Mouse (Mus musculus) neural tube, embryonic 15.5 days (tissue): ENCODE measurements around the gene Cryzl2. TPM values are rescaled to one million over a fixed set of nuclear protein-coding genes. Genes with fewer than 3 reads are reported as not detected.

ENCODE experiments used
- ATAC-seq: fragments of 200-750 bp; cut with Nextera tagmentation; 2 replicates; pipeline ENCODE4 v1.8.0; 2017; ENCODE audit warnings: mild to moderate bottlenecking, moderate TSS enrichment, moderate library complexity; ENCODE audit not compliant: low FRiP score
- H3K27ac ChIP-seq: fragments of 300-500 bp; sonication (generic); replicated peaks from 2 replicates; pipeline ENCODE4 v1.5.1; 2015; ENCODE audit warnings: mild to moderate bottlenecking, inconsistent platforms
- H3K27me3 ChIP-seq: fragments of 300-500 bp; sonication (generic); replicated peaks from 2 replicates; pipeline ENCODE4 v1.6.1; 2015; ENCODE audit warnings: inconsistent platforms
- H3K36me3 ChIP-seq: fragments of 300-500 bp; sonication (generic); 2 replicates; pipeline ENCODE4 v1.6.1; 2015; ENCODE audit warnings: inconsistent platforms
- H3K4me1 ChIP-seq: fragments of 300-500 bp; sonication (generic); 2 replicates; pipeline ENCODE4 v1.6.1; 2015; ENCODE audit warnings: inconsistent platforms
- H3K4me2 ChIP-seq: fragments of 300-500 bp; sonication (generic); 2 replicates; pipeline ENCODE4 v1.6.1; 2015; ENCODE audit warnings: inconsistent platforms, mild to moderate bottlenecking, moderate library complexity
- H3K4me3 ChIP-seq: fragments of 300-500 bp; sonication (generic); replicated peaks from 2 replicates; pipeline ENCODE4 v1.5.1; 2015; ENCODE audit warnings: mild to moderate bottlenecking, inconsistent platforms
- H3K9ac ChIP-seq: fragments of 300-500 bp; sonication (generic); replicated peaks from 2 replicates; pipeline ENCODE4 v1.6.1; 2015; ENCODE audit warnings: mild to moderate bottlenecking, inconsistent platforms
- H3K9me3 ChIP-seq: fragments of 300-500 bp; sonication (generic); replicated peaks from 2 replicates; pipeline ENCODE4 v1.6.1; 2016; ENCODE audit warnings: inconsistent platforms
- WGBS: fragments of 180-500 bp; shearing (Covaris S2); methylation state at CpG from one replicate; pipeline ENCODE4 v1.1.7; 2015; ENCODE audit warnings: mixed read lengths; 5-methylcytosine and 5-hydroxymethylcytosine counted together
- polyA plus RNA-seq: library from polyadenylated mRNA; unstranded; fragments of >200 nt; fragmentation: Nextera tagmentation; extraction: Ambion mirVana; gene quantifications from 2 replicates; pipeline ENCODE4 v1.2.1, GENCODE M21; 2015

The Cryzl2 gene
- polyA plus RNA-seq, 1 experiment from 2014 or later, result 6.5 TPM

GRCm38 (mm10) chr1:157425741-157426427, 32.5 kb upstream of the Cryzl2 start:
- no peak overlapping the region for H3K4me3 ChIP-seq
- ATAC-seq, result peak; percentile 45; the same call in 1 of the 2 replicates
- 30% methylated on average over 8 of the region's 8 CpGs for WGBS

DNA sequence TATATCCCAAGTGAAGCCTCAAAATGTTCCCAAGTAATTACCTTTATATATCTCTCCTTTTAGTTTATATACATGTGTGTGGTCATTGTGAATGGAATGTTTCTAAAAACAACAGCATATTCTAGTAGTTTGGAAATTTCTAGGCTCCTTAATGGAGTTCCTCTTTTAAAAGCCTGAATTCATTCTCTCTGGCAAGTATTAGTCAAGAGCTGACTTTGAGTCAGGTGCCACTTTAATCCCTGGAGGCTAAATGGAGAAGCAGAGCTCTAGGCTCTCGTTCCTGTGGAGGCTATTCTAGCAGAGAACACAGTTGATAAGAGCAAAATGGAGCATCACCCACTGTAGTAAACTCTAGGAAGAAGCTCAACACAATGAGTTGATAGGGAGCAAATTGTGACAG, 31.4 kb upstream of the Cryzl2 start:
- H3K27ac ChIP-seq, result no peak overlapping the region

More at GRCm38 (mm10) chr1:157425741-157426427, 32.5 kb upstream of the Cryzl2 start:
- Histone ChIP-seq H3K27me3 (no peaks in the 10 kb centered on the region), H3K4me1 (peaks cover 7% of the 10 kb centered on the region), H3K9ac (no peak overlapping the region), H3K4me2 (peak overlapping the region; percentile 29), H3K36me3 (no peaks in the 10 kb centered on the region), H3K9me3 (no peaks in the 10 kb centered on the region), H3K27ac (peak overlapping the region; percentile 14)

GRCm38 (mm10) chr1:157427604-157428003, 30.8 kb upstream of the Cryzl2 start:
- H3K4me2 ChIP-seq, result no peak overlapping the region
- peaks cover 7% of the 10 kb centered on the region for H3K4me1 ChIP-seq
- H3K27ac ChIP-seq, result no peak overlapping the region
- no peak overlapping the region for H3K9ac ChIP-seq
- H3K27me3 ChIP-seq, result no peaks in the 10 kb centered on the region
- no peak for ATAC-seq
- H3K36me3 ChIP-seq, result no peaks in the 10 kb centered on the region
- WGBS, result 92% methylated on average over 4 of the region's 4 CpGs
- H3K9me3 ChIP-seq, result no peaks in the 10 kb centered on the region
- no peak overlapping the region for H3K4me3 ChIP-seq

More for the DNA sequence above, 31.4 kb upstream of the Cryzl2 start:
- Histone ChIP-seq H3K9me3 (no peaks in the 10 kb centered on the region), H3K9ac (no peak overlapping the region), H3K4me3 (no peak overlapping the region), H3K4me2 (no peak overlapping the region), H3K36me3 (no peaks in the 10 kb centered on the region), H3K27me3 (no peaks in the 10 kb centered on the region), H3K4me1 (peaks cover 7% of the 10 kb centered on the region)
- 58% methylated on average over 1 of the region's 1 CpGs for WGBS
- ATAC-seq, result no peak

- Histone ChIP-seq H3K4me3 (no peak overlapping the region), H3K27ac (no peak overlapping the region), H3K4me1 (peaks cover 7% of the 10 kb centered on the region), H3K9ac (no peak overlapping the region), H3K27me3 (no peaks in the 10 kb centered on the region), H3K9me3 (no peaks in the 10 kb centered on the region), H3K4me2 (no peak overlapping the region), H3K36me3 (no peaks in the 10 kb centered on the region)
- WGBS, result 95% methylated on average over 3 of the region's 3 CpGs
- no peak for ATAC-seq
Observed at GRCm38 (mm10) chr1:157428366-157428765, 30.0 kb upstream of the Cryzl2 start.

DNA sequence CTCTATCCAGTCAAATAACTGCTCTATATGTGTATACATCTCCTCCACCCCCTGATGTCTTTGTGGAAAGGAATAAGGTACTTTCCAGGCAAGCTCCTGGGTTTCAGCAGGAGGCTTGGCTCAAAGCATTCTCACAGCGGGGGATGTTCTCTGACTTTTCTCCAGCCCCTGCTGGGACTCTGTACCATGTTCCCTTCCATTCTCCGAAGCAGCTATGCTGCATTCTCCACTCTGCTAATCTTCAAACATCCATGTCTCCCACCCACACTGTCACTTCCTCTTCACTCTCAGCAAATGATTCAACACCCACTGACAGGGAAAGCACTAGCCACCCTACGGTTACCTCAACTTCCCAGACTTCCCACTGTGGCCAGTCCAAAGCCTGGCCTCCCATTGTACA, 25.1 kb upstream of the Cryzl2 start:
- no peaks in the 10 kb centered on the region for H3K27me3 ChIP-seq
- no peaks in the 10 kb centered on the region for H3K36me3 ChIP-seq
- no peak overlapping the region for H3K4me2 ChIP-seq
- no peak overlapping the region for H3K27ac ChIP-seq
- no peak overlapping the region for H3K9ac ChIP-seq
- ATAC-seq, result no peak
- H3K4me1 ChIP-seq, result no peaks in the 10 kb centered on the region
- H3K4me3 ChIP-seq, result no peak overlapping the region
- WGBS, result 49% methylated on average over 3 of the region's 3 CpGs
- H3K9me3 ChIP-seq, result no peaks in the 10 kb centered on the region

DNA sequence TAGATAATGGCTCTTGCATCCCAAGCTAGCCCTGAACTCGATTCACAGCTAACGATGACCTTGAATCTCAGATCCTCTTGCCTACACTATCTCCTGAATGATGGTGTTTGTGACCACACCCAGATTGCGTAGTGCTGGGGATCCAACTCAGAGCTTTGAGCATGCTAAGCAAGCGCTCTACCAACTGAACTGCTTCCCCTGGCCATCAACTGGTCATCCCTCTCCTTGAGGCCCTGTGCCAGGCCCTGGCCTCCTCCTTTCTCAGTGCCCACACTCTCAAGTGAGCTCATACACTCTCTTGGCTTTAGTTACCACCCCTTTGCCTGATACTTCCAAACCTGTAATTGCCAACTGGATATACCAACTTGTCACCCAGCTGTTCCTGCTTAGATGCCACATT, 24.0 kb upstream of the Cryzl2 start:
- no peaks in the 10 kb centered on the region for H3K36me3 ChIP-seq
- H3K9ac ChIP-seq, result no peak overlapping the region
- H3K27me3 ChIP-seq, result no peaks in the 10 kb centered on the region
- no peak for ATAC-seq
- no peak overlapping the region for H3K4me3 ChIP-seq
- WGBS, result 95% methylated on average over 4 of the region's 4 CpGs
- no peaks in the 10 kb centered on the region for H3K9me3 ChIP-seq
- 0 out of 2 replicates have a peak, but pooled peaks cover 2% of the 10 kb centered on the region for H3K4me1 ChIP-seq
- no peak overlapping the region for H3K27ac ChIP-seq
- H3K4me2 ChIP-seq, result no peak overlapping the region

DNA sequence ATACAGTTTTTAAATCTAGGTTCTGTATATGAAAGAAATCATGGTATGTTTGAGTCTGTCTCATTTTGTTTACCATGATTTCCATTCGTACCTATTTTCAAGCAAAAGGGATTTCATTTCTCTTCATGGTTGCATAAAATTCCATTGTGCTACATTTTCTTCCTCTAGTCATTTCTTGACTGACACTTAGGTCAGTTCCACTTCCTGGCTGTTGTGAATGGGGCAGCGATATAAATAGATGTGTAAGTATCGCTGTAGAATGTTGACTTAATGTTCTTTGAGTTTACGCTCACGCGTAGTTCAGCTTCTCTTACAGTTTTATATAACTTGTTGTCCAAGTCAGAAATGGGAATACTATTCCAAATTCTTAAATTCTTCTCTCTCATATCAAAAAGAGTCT, 22.5 kb upstream of the Cryzl2 start:
- Histone ChIP-seq H3K4me2 (no peak overlapping the region), H3K4me3 (no peak overlapping the region), H3K4me1 (peaks cover 13% of the 10 kb centered on the region; the same call in 1 of the 2 replicates), H3K9ac (no peak overlapping the region), H3K27me3 (no peaks in the 10 kb centered on the region), H3K9me3 (no peaks in the 10 kb centered on the region), H3K36me3 (no peaks in the 10 kb centered on the region), H3K27ac (no peak overlapping the region)
- no peak for ATAC-seq
- 94% methylated on average over 6 of the region's 6 CpGs for WGBS

- Histone ChIP-seq H3K4me1 (peaks cover 18% of the 10 kb centered on the region), H3K27me3 (no peaks in the 10 kb centered on the region), H3K27ac (no peak overlapping the region), H3K4me3 (no peak overlapping the region), H3K9me3 (no peaks in the 10 kb centered on the region), H3K36me3 (no peaks in the 10 kb centered on the region), H3K4me2 (no peak overlapping the region), H3K9ac (no peak overlapping the region)
- no peak for ATAC-seq
- 84% methylated on average over 2 of the region's 2 CpGs for WGBS
Observed at GRCm38 (mm10) chr1:157438290-157438689, 20.1 kb upstream of the Cryzl2 start.

DNA sequence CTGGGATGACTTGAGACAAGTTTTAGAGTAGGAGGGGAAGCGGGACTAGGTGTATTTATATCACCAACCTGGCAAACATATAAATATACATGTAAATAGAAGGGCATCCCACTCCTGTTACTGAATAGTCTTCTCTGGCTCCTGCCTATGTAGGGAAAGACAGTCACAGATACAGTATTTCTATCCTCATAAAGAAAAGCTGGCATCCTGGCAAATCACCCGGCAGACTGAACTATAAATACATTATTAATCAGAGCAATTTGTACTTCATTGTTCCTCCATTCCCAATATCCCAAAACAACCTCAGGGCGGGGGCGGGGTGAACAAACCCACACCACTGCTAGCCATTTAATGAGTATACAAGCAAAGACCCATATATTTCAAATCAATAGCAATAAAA, 19.3 kb upstream of the Cryzl2 start:
- WGBS, result 68% methylated on average over 4 of the region's 4 CpGs
- Histone ChIP-seq H3K9me3 (no peaks in the 10 kb centered on the region), H3K27me3 (no peaks in the 10 kb centered on the region), H3K27ac (no peak overlapping the region), H3K4me1 (peaks cover 26% of the 10 kb centered on the region), H3K4me2 (no peak overlapping the region), H3K4me3 (no peak overlapping the region), H3K36me3 (no peaks in the 10 kb centered on the region), H3K9ac (no peak overlapping the region)
- no peak for ATAC-seq

DNA sequence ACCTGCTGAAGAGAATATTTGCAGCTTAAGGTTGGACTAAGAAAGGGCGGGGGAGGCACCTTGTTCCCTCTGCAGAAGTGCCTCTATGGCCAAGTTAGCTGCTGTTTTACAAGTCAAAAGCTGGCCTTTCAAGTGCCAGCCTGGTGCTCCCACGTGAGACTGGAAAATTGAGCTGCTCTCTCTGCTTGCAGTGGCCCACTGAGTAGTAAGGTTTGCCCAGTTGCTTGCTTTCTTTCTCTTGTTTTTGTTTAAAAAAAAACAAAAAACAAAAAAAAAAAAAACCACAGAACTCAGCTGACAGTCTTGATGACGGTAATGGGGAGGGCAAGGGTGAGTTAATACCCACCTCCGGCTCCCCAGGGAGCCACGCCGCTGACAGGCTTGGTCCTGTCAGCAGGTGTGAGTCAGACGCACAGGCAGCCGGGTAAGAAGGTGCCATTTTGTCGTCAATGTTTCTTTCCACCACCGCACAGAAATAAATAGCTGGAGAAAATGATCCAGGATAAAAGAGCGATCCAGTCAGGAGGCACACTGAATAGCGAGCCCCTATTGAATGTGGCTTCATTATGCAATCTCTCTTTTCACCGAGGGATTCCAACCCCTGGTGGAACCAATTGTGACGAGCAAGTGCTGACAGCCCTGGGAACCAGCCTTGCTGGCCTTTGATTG, 18.3 kb upstream of the Cryzl2 start:
- no peak overlapping the region for H3K9ac ChIP-seq
- peak overlapping the region; percentile 8 for H3K4me3 ChIP-seq
- H3K27me3 ChIP-seq, result no peaks in the 10 kb centered on the region
- H3K4me2 ChIP-seq, result peak overlapping the region; percentile 39
- peaks cover 35% of the 10 kb centered on the region for H3K4me1 ChIP-seq
- no peaks in the 10 kb centered on the region for H3K36me3 ChIP-seq
- H3K9me3 ChIP-seq, result no peaks in the 10 kb centered on the region
- WGBS, result 5% methylated on average over 14 of the region's 14 CpGs
- ATAC-seq, result peak; percentile 21; the same call in 1 of the 2 replicates
- H3K27ac ChIP-seq, result no peak overlapping the region

DNA sequence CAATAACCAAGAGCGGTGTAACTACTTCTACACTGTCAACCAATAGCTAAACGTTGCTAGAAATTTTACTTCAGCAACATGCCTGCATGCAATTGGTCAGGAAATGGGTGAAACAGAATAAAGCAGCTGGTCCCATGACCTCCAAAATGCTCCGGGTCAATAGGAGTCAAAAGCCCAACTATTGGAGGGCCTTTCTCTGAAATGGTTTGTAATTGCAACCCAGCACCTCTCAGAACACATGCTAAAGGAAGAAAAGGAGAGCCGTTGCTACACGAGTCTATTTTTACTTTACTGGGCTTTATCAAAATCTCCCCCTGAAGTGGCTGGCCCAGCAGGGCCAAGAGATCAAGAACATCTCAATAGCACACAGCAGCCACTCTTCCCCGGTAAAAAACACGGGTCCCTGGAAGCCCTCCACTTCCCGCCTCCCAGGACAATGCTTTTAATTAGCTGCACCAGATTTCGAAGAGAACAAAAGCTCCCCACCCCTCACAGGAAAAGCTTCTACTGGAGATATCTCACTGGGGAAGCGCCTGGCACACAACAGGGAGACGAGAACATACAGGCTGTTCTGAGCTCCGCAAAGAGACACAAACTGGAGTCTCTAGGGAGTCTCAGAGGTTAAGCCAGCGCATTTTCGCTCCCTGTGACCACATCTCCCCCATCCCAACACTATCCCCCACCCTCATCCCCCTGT, 15.2 kb upstream of the Cryzl2 start:
- Histone ChIP-seq H3K4me1 (peaks cover 35% of the 10 kb centered on the region), H3K27me3 (no peaks in the 10 kb centered on the region), H3K27ac (no peak overlapping the region), H3K4me2 (peak overlapping the region; percentile 44), H3K4me3 (no peak overlapping the region), H3K9ac (no peak overlapping the region), H3K9me3 (no peaks in the 10 kb centered on the region), H3K36me3 (no peaks in the 10 kb centered on the region)
- ATAC-seq, result no peak
- 14% methylated on average over 14 of the region's 14 CpGs for whole genome bisulfite sequencing
